Mouse (Mus musculus): ENCODE data around the gene Ifnz. TPM values are rescaled to one million over a fixed set of nuclear protein-coding genes. Genes with fewer than 3 reads are reported as not detected.
A peak's percentile ranks its signal among the peaks of the same experiment; 100 is the strongest.

Gene Ifnz
- polyA plus RNA-seq, 2 experiments: 0.10 TPM; not detected in 1

- WGBS: 24% methylated on average over 4 of the region's 4 CpGs
- Histone ChIP-seq H3K9ac (ENCODE audit: low read depth, low read length, severe bottlenecking) (no peak overlapping the region), H3K27me3 (ENCODE audit: control insufficient read depth, insufficient read depth, low read length) (no peaks in the 10 kb centered on the region), H3K9me3 (ENCODE audit: control insufficient read depth, low read length) (no peaks in the 10 kb centered on the region), H3K27ac (replicated peaks; ENCODE audit: low read depth, low read length) (no peak overlapping the region), H3K36me3 (ENCODE audit: control insufficient read depth, insufficient read depth, low read length) (no peaks in the 10 kb centered on the region), H3K4me1 (ENCODE audit: control insufficient read depth, insufficient read depth, low read length) (no peaks in the 10 kb centered on the region), H3K4me2 (replicated peaks; ENCODE audit: low read depth, low read length, severe bottlenecking) (no peak overlapping the region), H3K4me3 (replicated peaks; ENCODE audit: low read length) (no peak overlapping the region)
- TF ChIP-seq POLR2A (IDR thresholded peaks at IDR 0.05; ENCODE audit: borderline replicate concordance, extremely low read depth, insufficient read depth, insufficient read length): no peak
- no peak for ATAC-seq (ENCODE audit: low FRiP score, low read depth)
- peak; percentile 21 for DNase-seq (ENCODE audit: low spot score)
These were observed 48.6 kb downstream of the Ifnz start for GRCm38 (mm10) chr4:88830523-88830922.

Other genes with a start within 250 kb of the Ifnz start
Only the 30 nearest of the 31 such genes appear.
- not detected in 2 replicates for gene Ifna14, start 210.3 kb upstream of the Ifnz start, polyA plus RNA-seq (2012; rRNA removed)
- gene Ifna14, start 210.3 kb upstream of the Ifnz start, polyA plus RNA-seq (2014; fragmentation: Nextera tagmentation; extraction: Ambion mirVana): not detected in 2 replicates
- gene Ifna9, start 189.7 kb upstream of the Ifnz start, polyA plus RNA-seq (2012; rRNA removed): not detected in 2 replicates
- not detected in 2 replicates for gene Ifna9, start 189.7 kb upstream of the Ifnz start, polyA plus RNA-seq (2014; fragmentation: Nextera tagmentation; extraction: Ambion mirVana)
- not detected in 2 replicates for gene Ifna12, start 178.8 kb upstream of the Ifnz start, polyA plus RNA-seq (2012; rRNA removed)
- not detected in 2 replicates for gene Ifna12, start 178.8 kb upstream of the Ifnz start, polyA plus RNA-seq (2014; fragmentation: Nextera tagmentation; extraction: Ambion mirVana)
- gene C87499, start 147.7 kb upstream of the Ifnz start, polyA plus RNA-seq (2012; rRNA removed): not detected in 2 replicates
- gene C87499, start 147.7 kb upstream of the Ifnz start, polyA plus RNA-seq (2014; fragmentation: Nextera tagmentation; extraction: Ambion mirVana): not detected in 2 replicates
- not detected in 2 replicates for gene Ifna13, start 137.7 kb upstream of the Ifnz start, polyA plus RNA-seq (2012; rRNA removed)
- gene Ifna13, start 137.7 kb upstream of the Ifnz start, polyA plus RNA-seq (2014; fragmentation: Nextera tagmentation; extraction: Ambion mirVana): not detected in 2 replicates
- gene Ifna16, start 105.2 kb upstream of the Ifnz start, polyA plus RNA-seq (2012; rRNA removed): not detected in 2 replicates
- not detected in 2 replicates for gene Ifna16, start 105.2 kb upstream of the Ifnz start, polyA plus RNA-seq (2014; fragmentation: Nextera tagmentation; extraction: Ambion mirVana)
- gene Ifna2, start 98.2 kb upstream of the Ifnz start, polyA plus RNA-seq (2012; rRNA removed): not detected in 2 replicates
- gene Ifna2, start 98.2 kb upstream of the Ifnz start, polyA plus RNA-seq (2014; fragmentation: Nextera tagmentation; extraction: Ambion mirVana): not detected in 2 replicates
- 0.09 TPM in 1 of 2 replicates, not detected in the other for gene Ifnab, start 90.8 kb upstream of the Ifnz start, polyA plus RNA-seq (2012; rRNA removed)
- not detected in 2 replicates for gene Ifnab, start 90.8 kb upstream of the Ifnz start, polyA plus RNA-seq (2014; fragmentation: Nextera tagmentation; extraction: Ambion mirVana)
- gene Gm26566, start 60.3 kb upstream of the Ifnz start, polyA plus RNA-seq (2012; rRNA removed): 0.63 and 0.86 TPM in 2 replicates
- 0.70 and 2.0 TPM in 2 replicates for gene Gm26566, start 60.3 kb upstream of the Ifnz start, polyA plus RNA-seq (2014; fragmentation: Nextera tagmentation; extraction: Ambion mirVana)
- 41.4 and 41.6 TPM in 2 replicates for gene Klhl9, start 59.7 kb upstream of the Ifnz start, polyA plus RNA-seq (2012; rRNA removed)
- 127 and 137 TPM in 2 replicates for gene Klhl9, start 59.7 kb upstream of the Ifnz start, polyA plus RNA-seq (2014; fragmentation: Nextera tagmentation; extraction: Ambion mirVana)
- gene Gm13271, start 27.3 kb upstream of the Ifnz start, polyA plus RNA-seq (2012; rRNA removed): not detected in 2 replicates
- gene Gm13271, start 27.3 kb upstream of the Ifnz start, polyA plus RNA-seq (2014; fragmentation: Nextera tagmentation; extraction: Ambion mirVana): not detected in 2 replicates
- gene Gm13283, start 22.0 kb upstream of the Ifnz start, polyA plus RNA-seq (2012; rRNA removed): 0.13 and 0.24 TPM in 2 replicates
- 0.21 TPM in 1 of 2 replicates, not detected in the other for gene Gm13283, start 22.0 kb upstream of the Ifnz start, polyA plus RNA-seq (2014; fragmentation: Nextera tagmentation; extraction: Ambion mirVana)
- not detected in 2 replicates for gene Gm13290, start 8.3 kb upstream of the Ifnz start, polyA plus RNA-seq (2012; rRNA removed)
- 0.33 and 0.48 TPM in 2 replicates for gene Gm13290, start 8.3 kb upstream of the Ifnz start, polyA plus RNA-seq (2014; fragmentation: Nextera tagmentation; extraction: Ambion mirVana)
- gene Gm13289, start 5.2 kb upstream of the Ifnz start, polyA plus RNA-seq (2012; rRNA removed): not detected in 2 replicates
- gene Gm13289, start 5.2 kb upstream of the Ifnz start, polyA plus RNA-seq (2014; fragmentation: Nextera tagmentation; extraction: Ambion mirVana): not detected in 2 replicates
- gene Gm13272, start 2.3 kb upstream of the Ifnz start, polyA plus RNA-seq (2012; rRNA removed): 0.16 TPM in 1 of 2 replicates, not detected in the other
- gene Gm13272, start 2.3 kb upstream of the Ifnz start, polyA plus RNA-seq (2014; fragmentation: Nextera tagmentation; extraction: Ambion mirVana): not detected in 2 replicates
- gene Gm13276, start 3.6 kb downstream of the Ifnz start, polyA plus RNA-seq (2012; rRNA removed): 0.14 and 0.44 TPM in 2 replicates
- gene Gm13276, start 3.6 kb downstream of the Ifnz start, polyA plus RNA-seq (2014; fragmentation: Nextera tagmentation; extraction: Ambion mirVana): not detected in 2 replicates
- not detected in 2 replicates for gene Gm13277, start 6.5 kb downstream of the Ifnz start, polyA plus RNA-seq (2012; rRNA removed)
- gene Gm13277, start 6.5 kb downstream of the Ifnz start, polyA plus RNA-seq (2014; fragmentation: Nextera tagmentation; extraction: Ambion mirVana): not detected in 2 replicates
- gene Gm13278, start 9.4 kb downstream of the Ifnz start, polyA plus RNA-seq (2012; rRNA removed): not detected in 2 replicates
- not detected in 2 replicates for gene Gm13278, start 9.4 kb downstream of the Ifnz start, polyA plus RNA-seq (2014; fragmentation: Nextera tagmentation; extraction: Ambion mirVana)
- gene Gm13275, start 12.4 kb downstream of the Ifnz start, polyA plus RNA-seq (2012; rRNA removed): 0.47 TPM in 1 of 2 replicates, not detected in the other
- not detected in 2 replicates for gene Gm13275, start 12.4 kb downstream of the Ifnz start, polyA plus RNA-seq (2014; fragmentation: Nextera tagmentation; extraction: Ambion mirVana)
- gene Gm13279, start 15.3 kb downstream of the Ifnz start, polyA plus RNA-seq (2012; rRNA removed): not detected in 2 replicates
- not detected in 2 replicates for gene Gm13279, start 15.3 kb downstream of the Ifnz start, polyA plus RNA-seq (2014; fragmentation: Nextera tagmentation; extraction: Ambion mirVana)
- gene Gm13285, start 17.5 kb downstream of the Ifnz start, polyA plus RNA-seq (2012; rRNA removed): not detected in 2 replicates
- gene Gm13285, start 17.5 kb downstream of the Ifnz start, polyA plus RNA-seq (2014; fragmentation: Nextera tagmentation; extraction: Ambion mirVana): 0.65 and 1.3 TPM in 2 replicates
- 0.47 TPM in 1 of 2 replicates, not detected in the other for gene Gm13287, start 21.1 kb downstream of the Ifnz start, polyA plus RNA-seq (2012; rRNA removed)
- gene Gm13287, start 21.1 kb downstream of the Ifnz start, polyA plus RNA-seq (2014; fragmentation: Nextera tagmentation; extraction: Ambion mirVana): not detected in 2 replicates
- gene Gm13288, start 23.4 kb downstream of the Ifnz start, polyA plus RNA-seq (2012; rRNA removed): 0.04 and 0.09 TPM in 2 replicates
- not detected in 2 replicates for gene Gm13288, start 23.4 kb downstream of the Ifnz start, polyA plus RNA-seq (2014; fragmentation: Nextera tagmentation; extraction: Ambion mirVana)
- not detected in 2 replicates for gene Ifna7, start 34.1 kb downstream of the Ifnz start, polyA plus RNA-seq (2012; rRNA removed)
- gene Ifna7, start 34.1 kb downstream of the Ifnz start, polyA plus RNA-seq (2014; fragmentation: Nextera tagmentation; extraction: Ambion mirVana): not detected in 2 replicates
- not detected in 2 replicates for gene Ifna11, start 37.8 kb downstream of the Ifnz start, polyA plus RNA-seq (2012; rRNA removed)
- not detected in 2 replicates for gene Ifna11, start 37.8 kb downstream of the Ifnz start, polyA plus RNA-seq (2014; fragmentation: Nextera tagmentation; extraction: Ambion mirVana)
- gene Ifna6, start 45.3 kb downstream of the Ifnz start, polyA plus RNA-seq (2012; rRNA removed): not detected in 2 replicates
- not detected in 2 replicates for gene Ifna6, start 45.3 kb downstream of the Ifnz start, polyA plus RNA-seq (2014; fragmentation: Nextera tagmentation; extraction: Ambion mirVana)
- gene Ifna5, start 53.4 kb downstream of the Ifnz start, polyA plus RNA-seq (2012; rRNA removed): not detected in 2 replicates
- not detected in 2 replicates for gene Ifna5, start 53.4 kb downstream of the Ifnz start, polyA plus RNA-seq (2014; fragmentation: Nextera tagmentation; extraction: Ambion mirVana)
- gene Ifna4, start 59.7 kb downstream of the Ifnz start, polyA plus RNA-seq (2012; rRNA removed): not detected in 2 replicates
- gene Ifna4, start 59.7 kb downstream of the Ifnz start, polyA plus RNA-seq (2014; fragmentation: Nextera tagmentation; extraction: Ambion mirVana): not detected in 2 replicates
- not detected in 2 replicates for gene Ifna1, start 68.0 kb downstream of the Ifnz start, polyA plus RNA-seq (2012; rRNA removed)
- gene Ifna1, start 68.0 kb downstream of the Ifnz start, polyA plus RNA-seq (2014; fragmentation: Nextera tagmentation; extraction: Ambion mirVana): not detected in 2 replicates
- not detected in 2 replicates for gene Ifne, start 98.1 kb downstream of the Ifnz start, polyA plus RNA-seq (2012; rRNA removed)
- not detected in 2 replicates for gene Ifne, start 98.1 kb downstream of the Ifnz start, polyA plus RNA-seq (2014; fragmentation: Nextera tagmentation; extraction: Ambion mirVana)